Mouse (Mus musculus) left cerebral cortex, adult 6 months (tissue): ENCODE results near the gene Gm11627. TPM values are rescaled to one million over a fixed set of nuclear protein-coding genes. Genes with fewer than 3 reads are reported as not detected.

Experiments
- long read RNA-seq, 2 experiments: library from polyadenylated mRNA; unstranded; transcript quantifications; one replicate each; pipeline ENCODE4 v2.0.0; 2019 to 2020
- polyA plus RNA-seq: library from polyadenylated mRNA; unstranded; fragments of <200 nt; fragmentation: Nextera tagmentation; gene quantifications from 2 replicates; pipeline ENCODE4 v1.2.3, GENCODE M21; 2021

Gene Gm11627
- polyA plus RNA-seq: 10.6 and 13.2 TPM in 2 replicates
- long read RNA-seq, experiment 1, partial matches to known transcripts: 0 of 2 reads
- long read RNA-seq, experiment 1, other reads (novel, unspliced or antisense): 1 of 2 reads
- long read RNA-seq, experiment 2, partial matches to known transcripts: 1 of 10 reads
- long read RNA-seq, experiment 2, other reads (novel, unspliced or antisense): 5 of 10 reads

DNA sequence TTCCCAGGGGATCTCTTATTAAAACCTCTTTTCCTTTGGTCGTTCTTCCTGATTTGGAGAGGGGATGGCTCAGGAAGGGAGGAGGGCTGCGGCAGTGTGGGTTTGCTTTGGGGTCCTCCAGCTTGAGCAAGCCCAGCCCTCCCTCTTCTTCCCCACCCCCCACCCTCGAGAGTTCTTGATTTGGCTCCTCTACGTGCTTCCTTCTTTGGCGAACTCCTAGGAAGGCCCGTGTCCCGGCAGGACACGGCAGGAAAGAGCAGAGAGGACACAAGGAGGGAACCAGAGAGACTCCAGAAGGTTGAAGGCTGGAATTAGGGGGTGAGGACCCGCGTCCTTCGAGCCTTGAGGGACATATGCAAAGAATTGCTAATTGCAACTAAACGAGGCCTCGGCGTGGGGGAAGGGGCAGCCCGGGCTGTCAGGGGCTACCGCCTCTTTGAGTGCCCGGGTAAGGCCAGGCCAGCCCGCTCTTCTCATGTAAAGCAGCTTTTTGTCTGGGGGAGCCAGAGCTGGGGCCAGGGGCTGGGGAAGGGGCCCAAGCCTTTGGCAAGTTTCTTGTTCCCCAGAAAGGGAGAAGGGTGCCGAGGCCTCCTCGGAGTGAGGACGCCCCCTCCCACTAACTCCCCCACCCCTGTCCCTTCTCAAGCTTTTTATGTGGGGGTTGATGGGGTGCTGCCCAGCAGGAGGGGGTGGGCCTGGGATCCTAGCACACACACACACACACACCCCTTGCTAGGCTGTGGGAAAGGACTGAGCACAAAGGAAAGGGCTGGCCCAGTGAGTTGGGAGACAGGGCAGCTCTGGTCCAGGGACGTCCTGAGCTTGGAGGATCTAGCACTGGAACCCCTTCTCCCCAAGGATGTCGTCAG, at the start of gene Gm11627:
Gene Gm11627, minus strand, starts transcription at position 297 of the 869 bp plus-strand sequence.

DNA sequence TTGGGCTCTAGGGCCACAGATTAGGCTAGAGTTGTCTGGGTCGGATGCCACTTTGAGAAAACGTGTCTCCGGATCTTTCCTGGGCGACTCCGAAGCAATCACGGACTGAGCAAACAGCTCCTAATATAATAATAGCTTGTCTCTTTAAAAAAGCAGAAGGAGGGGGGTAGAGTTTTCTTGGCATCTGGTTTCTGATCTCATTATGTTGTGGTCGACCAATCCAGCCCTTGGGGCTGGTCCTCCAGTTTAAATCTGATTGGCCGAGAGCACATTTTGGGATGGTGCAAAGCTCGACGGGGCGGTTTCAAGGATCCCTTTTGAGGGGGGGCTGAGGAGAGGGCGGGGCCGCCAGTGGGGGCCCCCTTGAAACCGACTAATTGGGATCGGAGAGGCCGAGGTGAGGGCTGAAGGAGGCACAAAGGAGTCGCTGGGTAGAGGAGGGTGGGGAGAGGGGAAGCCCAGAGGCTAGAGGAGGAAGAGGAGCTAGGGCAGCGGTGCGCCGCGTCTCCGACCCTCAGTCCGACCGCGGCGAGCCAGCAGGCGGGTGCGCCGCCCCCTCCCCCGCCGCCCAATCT, 24.8 kb upstream of the Gm11627 start, which contains the start of gene Fzd2:
Gene Fzd2, plus strand, starts transcription at position 387 of the 575 bp plus-strand sequence.

DNA sequence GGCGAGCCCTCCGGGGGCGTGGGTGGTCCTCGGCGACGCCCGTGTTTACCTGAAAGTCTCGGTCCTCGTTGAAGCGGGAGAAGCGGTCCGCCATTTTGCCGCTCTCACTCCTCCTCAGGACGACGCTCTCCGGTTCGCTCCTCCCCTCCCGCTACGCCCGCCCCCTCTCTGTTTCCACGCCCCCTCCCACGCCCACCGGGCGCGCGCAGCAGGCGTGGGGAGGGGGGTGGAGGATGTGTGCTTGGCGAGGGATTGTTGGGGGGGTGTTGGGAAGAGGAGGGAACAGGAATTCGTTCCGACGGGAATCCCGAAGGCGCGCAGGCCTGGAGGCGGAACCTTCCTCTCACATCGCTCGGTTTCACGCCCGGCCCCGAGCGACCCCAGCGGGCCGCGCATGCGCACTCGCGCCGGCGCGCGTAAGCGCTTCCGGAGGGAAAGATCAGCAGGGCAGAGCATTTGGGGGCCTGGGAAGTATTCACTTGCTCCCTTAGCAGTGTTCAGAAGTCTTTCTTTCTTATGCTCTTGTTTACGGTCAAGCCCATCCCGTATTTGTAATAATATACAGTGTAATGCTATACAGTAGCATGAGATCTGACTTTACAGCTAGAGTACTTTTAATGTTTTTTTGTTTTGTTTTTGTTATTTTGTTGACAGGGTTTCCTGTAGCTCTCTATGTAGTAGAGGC, 23.1 kb downstream of the Gm11627 start, which contains the start of gene Gpatch8:
Gene Gpatch8, minus strand, starts transcription at position 362 of the 685 bp plus-strand sequence.

Other genes starting within 250 kb of the Gm11627 start
- not detected in 2 replicates for gene Slc4a1, start 213.3 kb downstream of the Gm11627 start, polyA plus RNA-seq
- gene Rundc3a, start 186.1 kb downstream of the Gm11627 start, polyA plus RNA-seq: 53.3 and 211 TPM in 2 replicates
- 94.9 and 175 TPM in 2 replicates for gene Slc25a39, start 171.5 kb downstream of the Gm11627 start, polyA plus RNA-seq
- 38.6 and 40.3 TPM in 2 replicates for gene Grn, start 149.1 kb downstream of the Gm11627 start, polyA plus RNA-seq
- 0.67 and 7.7 TPM in 2 replicates for gene Fam171a2, start 131.8 kb downstream of the Gm11627 start, polyA plus RNA-seq
- gene Itga2b, start 109.3 kb downstream of the Gm11627 start, polyA plus RNA-seq: 4.4 and 5.7 TPM in 2 replicates
- 17.7 and 24.4 TPM in 2 replicates for gene Gpatch8, start 23.1 kb downstream of the Gm11627 start, polyA plus RNA-seq
- 1.3 and 1.8 TPM in 2 replicates for gene Fzd2, start 24.9 kb upstream of the Gm11627 start, polyA plus RNA-seq
- gene Meioc, start 84.3 kb upstream of the Gm11627 start, polyA plus RNA-seq: 0.05 and 0.07 TPM in 2 replicates
- 31.4 and 33.9 TPM in 2 replicates for gene Ccdc43, start 118.3 kb upstream of the Gm11627 start, polyA plus RNA-seq
- gene Adam11, start 182.0 kb upstream of the Gm11627 start, polyA plus RNA-seq: 17.7 and 20.0 TPM in 2 replicates
- 0.73 and 1.3 TPM in 2 replicates for gene Gjc1, start 240.2 kb upstream of the Gm11627 start, polyA plus RNA-seq